Mouse (Mus musculus): Measurements from ENCODE around the gene Hdhd5. TPM values are rescaled to one million over a fixed set of nuclear protein-coding genes. Genes with fewer than 3 reads are reported as not detected.

Hdhd5 gene
- polyA plus RNA-seq, 1 experiment from 2014 or later, result 5.9 TPM

GRCm38 (mm10) chr6:120517311-120517710, 13.8 kb downstream of the Hdhd5 start:
- Histone ChIP-seq H3K27me3 (replicated peaks; ENCODE audit: control insufficient read depth, insufficient read depth, low read length) (no peaks in the 10 kb centered on the region), H3K9ac (ENCODE audit: low read depth, low read length) (no peak overlapping the region), H3K9me3 (ENCODE audit: control insufficient read depth) (no peaks in the 10 kb centered on the region), H3K4me3 (ENCODE audit: low read depth, low read length) (no peak overlapping the region), H3K36me3 (ENCODE audit: control insufficient read depth, insufficient read depth) (peaks cover 37% of the 10 kb centered on the region; the same call in 1 of the 2 replicates), H3K27ac (ENCODE audit: low read depth, low read length) (no peak overlapping the region), H3K4me1 (replicated peaks; ENCODE audit: control insufficient read depth, insufficient read depth, low read length) (no peaks in the 10 kb centered on the region), H3K4me2 (replicated peaks; ENCODE audit: low read depth) (no peak overlapping the region)
- WGBS, result 88% methylated on average over 5 of the region's 5 CpGs
- no peak for ATAC-seq
- TF ChIP-seq CTCF (IDR thresholded peaks at IDR 0.05; ENCODE audit: low read depth), result no peak

GRCm38 (mm10) chr6:120516879-120517278, 14.2 kb downstream of the Hdhd5 start:
- no peaks in the 10 kb centered on the region for H3K4me1 ChIP-seq (replicated peaks; ENCODE audit: control insufficient read depth, insufficient read depth, low read length)
- ATAC-seq, result no peak
- no peak overlapping the region for H3K9ac ChIP-seq (ENCODE audit: low read depth, low read length)
- no peaks in the 10 kb centered on the region for H3K9me3 ChIP-seq (ENCODE audit: control insufficient read depth)
- WGBS, result 86% methylated on average over 6 of the region's 6 CpGs
- H3K4me3 ChIP-seq (ENCODE audit: low read depth, low read length), result no peak overlapping the region
- no peak overlapping the region for H3K27ac ChIP-seq (ENCODE audit: low read depth, low read length)
- no peak overlapping the region for H3K4me2 ChIP-seq (replicated peaks; ENCODE audit: low read depth)
- peaks cover 32% of the 10 kb centered on the region; the same call in 1 of the 2 replicates for H3K36me3 ChIP-seq (ENCODE audit: control insufficient read depth, insufficient read depth)
- no peak for TF ChIP-seq CTCF (IDR thresholded peaks at IDR 0.05; ENCODE audit: low read depth)
- H3K27me3 ChIP-seq (replicated peaks; ENCODE audit: control insufficient read depth, insufficient read depth, low read length), result no peaks in the 10 kb centered on the region

- Histone ChIP-seq H3K27ac (ENCODE audit: low read depth, low read length) (no peak overlapping the region), H3K4me3 (ENCODE audit: low read depth, low read length) (no peak overlapping the region), H3K9ac (ENCODE audit: low read depth, low read length) (no peak overlapping the region), H3K27me3 (replicated peaks; ENCODE audit: control insufficient read depth, insufficient read depth, low read length) (no peaks in the 10 kb centered on the region), H3K4me2 (replicated peaks; ENCODE audit: low read depth) (no peak overlapping the region), H3K36me3 (ENCODE audit: control insufficient read depth, insufficient read depth) (peaks cover 28% of the 10 kb centered on the region; the same call in 1 of the 2 replicates), H3K9me3 (ENCODE audit: control insufficient read depth) (no peaks in the 10 kb centered on the region), H3K4me1 (replicated peaks; ENCODE audit: control insufficient read depth, insufficient read depth, low read length) (no peaks in the 10 kb centered on the region)
- no peak for ATAC-seq
- 81% methylated on average over 4 of the region's 4 CpGs for WGBS
- no peak for TF ChIP-seq CTCF (IDR thresholded peaks at IDR 0.05; ENCODE audit: low read depth)
Observed at GRCm38 (mm10) chr6:120516422-120516821, 14.7 kb downstream of the Hdhd5 start.

GRCm38 (mm10) chr6:120511212-120511611, 19.9 kb downstream of the Hdhd5 start:
- WGBS, result 74% methylated on average over 6 of the region's 6 CpGs
- no peak for TF ChIP-seq CTCF (IDR thresholded peaks at IDR 0.05; ENCODE audit: low read depth)

GRCm38 (mm10) chr6:120510425-120510824, 20.7 kb downstream of the Hdhd5 start:
- Histone ChIP-seq H3K4me2 (replicated peaks; ENCODE audit: low read depth) (no peak overlapping the region), H3K9me3 (ENCODE audit: control insufficient read depth) (no peaks in the 10 kb centered on the region), H3K27me3 (replicated peaks; ENCODE audit: control insufficient read depth, insufficient read depth, low read length) (no peaks in the 10 kb centered on the region), H3K4me1 (replicated peaks; ENCODE audit: control insufficient read depth, insufficient read depth, low read length) (no peaks in the 10 kb centered on the region), H3K4me3 (ENCODE audit: low read depth, low read length) (no peak overlapping the region), H3K36me3 (ENCODE audit: control insufficient read depth, insufficient read depth) (peaks cover 11% of the 10 kb centered on the region; the same call in 1 of the 2 replicates), H3K27ac (ENCODE audit: low read depth, low read length) (no peak overlapping the region), H3K9ac (ENCODE audit: low read depth, low read length) (no peak overlapping the region)
- WGBS, result 87% methylated on average over 8 of the region's 8 CpGs
- ATAC-seq, result no peak
- TF ChIP-seq CTCF (IDR thresholded peaks at IDR 0.05; ENCODE audit: low read depth), result no peak

More at GRCm38 (mm10) chr6:120511212-120511611, 19.9 kb downstream of the Hdhd5 start:
- Histone ChIP-seq H3K27me3 (replicated peaks; ENCODE audit: control insufficient read depth, insufficient read depth, low read length) (no peaks in the 10 kb centered on the region), H3K4me2 (replicated peaks; ENCODE audit: low read depth) (no peak overlapping the region), H3K9me3 (ENCODE audit: control insufficient read depth) (no peaks in the 10 kb centered on the region), H3K9ac (ENCODE audit: low read depth, low read length) (no peak overlapping the region), H3K27ac (ENCODE audit: low read depth, low read length) (no peak overlapping the region), H3K36me3 (ENCODE audit: control insufficient read depth, insufficient read depth) (peaks cover 11% of the 10 kb centered on the region; the same call in 1 of the 2 replicates), H3K4me1 (replicated peaks; ENCODE audit: control insufficient read depth, insufficient read depth, low read length) (no peaks in the 10 kb centered on the region), H3K4me3 (ENCODE audit: low read depth, low read length) (no peak overlapping the region)
- no peak for ATAC-seq

- ATAC-seq, result no peak
- WGBS, result 82% methylated on average over 7 of the region's 7 CpGs
Observed at GRCm38 (mm10) chr6:120509975-120510374, 21.1 kb downstream of the Hdhd5 start.

GRCm38 (mm10) chr6:120508645-120509044, 22.5 kb downstream of the Hdhd5 start:
- no peak overlapping the region for H3K4me2 ChIP-seq (replicated peaks; ENCODE audit: low read depth)
- no peak overlapping the region for H3K4me3 ChIP-seq (ENCODE audit: low read depth, low read length)
- H3K9me3 ChIP-seq (ENCODE audit: control insufficient read depth), result no peaks in the 10 kb centered on the region
- no peaks in the 10 kb centered on the region for H3K4me1 ChIP-seq (replicated peaks; ENCODE audit: control insufficient read depth, insufficient read depth, low read length)
- H3K27ac ChIP-seq (ENCODE audit: low read depth, low read length), result no peak overlapping the region
- WGBS, result 77% methylated on average over 4 of the region's 4 CpGs
- TF ChIP-seq CTCF (IDR thresholded peaks at IDR 0.05; ENCODE audit: low read depth), result no peak
- H3K9ac ChIP-seq (ENCODE audit: low read depth, low read length), result no peak overlapping the region
- peaks cover under 1% of the 10 kb centered on the region; the same call in 1 of the 2 replicates for H3K36me3 ChIP-seq (ENCODE audit: control insufficient read depth, insufficient read depth)
- no peaks in the 10 kb centered on the region for H3K27me3 ChIP-seq (replicated peaks; ENCODE audit: control insufficient read depth, insufficient read depth, low read length)
- no peak for ATAC-seq

More at GRCm38 (mm10) chr6:120509975-120510374, 21.1 kb downstream of the Hdhd5 start:
- no peak for TF ChIP-seq CTCF (IDR thresholded peaks at IDR 0.05; ENCODE audit: low read depth)
- H3K9ac ChIP-seq (ENCODE audit: low read depth, low read length), result no peak overlapping the region
- H3K9me3 ChIP-seq (ENCODE audit: control insufficient read depth), result no peaks in the 10 kb centered on the region
- no peaks in the 10 kb centered on the region for H3K4me1 ChIP-seq (replicated peaks; ENCODE audit: control insufficient read depth, insufficient read depth, low read length)
- H3K4me2 ChIP-seq (replicated peaks; ENCODE audit: low read depth), result no peak overlapping the region
- H3K27ac ChIP-seq (ENCODE audit: low read depth, low read length), result no peak overlapping the region
- no peak overlapping the region for H3K4me3 ChIP-seq (ENCODE audit: low read depth, low read length)
- H3K27me3 ChIP-seq (replicated peaks; ENCODE audit: control insufficient read depth, insufficient read depth, low read length), result no peaks in the 10 kb centered on the region
- H3K36me3 ChIP-seq (ENCODE audit: control insufficient read depth, insufficient read depth), result peaks cover 11% of the 10 kb centered on the region; the same call in 1 of the 2 replicates
